In genomic region chr4:81333628-81333991, GRCm38 (mm10) we compare ENCODE assay signal across 13 mouse cellular contexts.
DNase-seq lines count a peak whose midpoint lies in the region; ATAC-seq and TF ChIP-seq lines count a peak whose summit lies in the region.
"Had no signal": no experiment of that assay in that cellular context is flagged by ENCODE, and none has a peak within 500 bp of the region (broad histone marks: within the 10 kb centered on the region; RNA-seq: fewer than 3 reads in every experiment).

No protein-coding gene starts in this region.

- no peak for TF ChIP-seq CTCF in stomach, postnatal 0 days (IDR thresholded peaks at IDR 0.05; ENCODE audit: low read depth)

- no peaks in the 10 kb centered on the region for H3K9me3 ChIP-seq in hindbrain, embryonic 14.5 days (ENCODE audit: control insufficient read depth, low read length)
- H3K9me3 ChIP-seq in hindbrain, embryonic 16.5 days (ENCODE audit: control insufficient read depth, low read length): no peaks in the 10 kb centered on the region
- H3K9me3 ChIP-seq in stomach, embryonic 14.5 days (ENCODE audit: control insufficient read depth, low read depth, low read length): no peaks in the 10 kb centered on the region
- H3K9me3 ChIP-seq in stomach, postnatal 0 days (ENCODE audit: control insufficient read depth, low read length): no peaks in the 10 kb centered on the region
- no peaks in the 10 kb centered on the region for H3K9me3 ChIP-seq in hindbrain, embryonic 15.5 days
- H3K9me3 ChIP-seq in stomach, embryonic 16.5 days (replicated peaks; ENCODE audit: control insufficient read depth, low read length): no peaks in the 10 kb centered on the region
- H3K9me3 ChIP-seq: heart, embryonic 12.5 days had no signal

- DNase-seq in hindbrain, embryonic 14.5 days (ENCODE audit: low spot score): no peak
- no peak for DNase-seq in stomach, postnatal 0 days (ENCODE audit: low spot score)
- DNase-seq in spleen, postnatal 10 days (ENCODE audit: low spot score in 2 of 2): no peak
- DNase-seq in kidney, adult 9 months: no peak
- DNase-seq: adrenal gland, postnatal 14 days; kidney, postnatal 25 days; lung, adult 2 months; thymus, postnatal 36 days had no signal

- H3K9ac ChIP-seq in hindbrain, embryonic 14.5 days: no peak overlapping the region
- no peak overlapping the region for H3K9ac ChIP-seq in hindbrain, embryonic 16.5 days (ENCODE audit: low read depth, low read length)
- H3K9ac ChIP-seq in stomach, embryonic 14.5 days (replicated peaks; ENCODE audit: low read depth, low read length): no peak overlapping the region
- H3K9ac ChIP-seq in stomach, postnatal 0 days (ENCODE audit: low read length): no peak overlapping the region
- H3K9ac ChIP-seq in hindbrain, embryonic 15.5 days: no peak overlapping the region
- no peak overlapping the region for H3K9ac ChIP-seq in stomach, embryonic 16.5 days (ENCODE audit: low read length)
- H3K9ac ChIP-seq: heart, embryonic 12.5 days had no signal

- H3K27ac ChIP-seq in hindbrain, embryonic 14.5 days: peak overlapping the region; percentile 10; the same call in 1 of the 2 replicates
- no peak overlapping the region for H3K27ac ChIP-seq in hindbrain, embryonic 16.5 days (ENCODE audit: low read depth, low read length)
- no peak overlapping the region for H3K27ac ChIP-seq in stomach, embryonic 14.5 days (ENCODE audit: low read length)
- H3K27ac ChIP-seq in stomach, postnatal 0 days (replicated peaks): no peak overlapping the region
- peak overlapping the region; percentile 43 for H3K27ac ChIP-seq in hindbrain, embryonic 15.5 days (replicated peaks)
- peak overlapping the region; percentile 69; the same call in 1 of the 2 replicates for H3K27ac ChIP-seq in stomach, embryonic 16.5 days (ENCODE audit: low read length)

- ATAC-seq in hindbrain, embryonic 14.5 days (ENCODE audit: low FRiP score): no peak
- ATAC-seq in hindbrain, embryonic 16.5 days: no peak
- peak; percentile 73; the same call in 1 of the 2 replicates for ATAC-seq in stomach, embryonic 14.5 days (ENCODE audit: insufficient number of reproducible peaks, insufficient read depth, low FRiP score, low read depth)
- no peak for ATAC-seq in stomach, postnatal 0 days (ENCODE audit: low FRiP score, low TSS enrichment)
- ATAC-seq in hindbrain, embryonic 15.5 days (ENCODE audit: low FRiP score, low read depth): peak; percentile 15; the same call in 1 of the 2 replicates
- peak; percentile 85 for ATAC-seq in stomach, embryonic 16.5 days (ENCODE audit: insufficient read depth, low FRiP score)

- H3K4me1 ChIP-seq in hindbrain, embryonic 14.5 days (replicated peaks; ENCODE audit: control insufficient read depth, insufficient read depth, low read length): peaks cover 13% of the 10 kb centered on the region; the same call in 1 of the 2 replicates
- peaks cover 12% of the 10 kb centered on the region; the same call in 1 of the 2 replicates for H3K4me1 ChIP-seq in hindbrain, embryonic 16.5 days (ENCODE audit: control insufficient read depth, insufficient read depth, low read depth, low read length)
- peaks cover 9% of the 10 kb centered on the region for H3K4me1 ChIP-seq in stomach, embryonic 14.5 days (ENCODE audit: control insufficient read depth, insufficient read depth, low read length)
- H3K4me1 ChIP-seq in stomach, postnatal 0 days (replicated peaks; ENCODE audit: control insufficient read depth, insufficient read depth): no peaks in the 10 kb centered on the region
- H3K4me1 ChIP-seq in hindbrain, embryonic 15.5 days (replicated peaks): peaks cover 18% of the 10 kb centered on the region
- peaks cover 8% of the 10 kb centered on the region; the same call in 1 of the 2 replicates for H3K4me1 ChIP-seq in stomach, embryonic 16.5 days (ENCODE audit: control insufficient read depth, insufficient read depth, low read length)
- H3K4me1 ChIP-seq: heart, embryonic 12.5 days had no signal

- no peaks in the 10 kb centered on the region for H3K27me3 ChIP-seq in hindbrain, embryonic 14.5 days (ENCODE audit: control insufficient read depth, insufficient read depth, low read length)
- no peaks in the 10 kb centered on the region for H3K27me3 ChIP-seq in hindbrain, embryonic 16.5 days (replicated peaks; ENCODE audit: control insufficient read depth, insufficient read depth, low read length)
- no peaks in the 10 kb centered on the region for H3K27me3 ChIP-seq in stomach, embryonic 14.5 days (ENCODE audit: control insufficient read depth, insufficient read depth, low read length)
- no peaks in the 10 kb centered on the region for H3K27me3 ChIP-seq in stomach, postnatal 0 days (ENCODE audit: control insufficient read depth, insufficient read depth, low read length)
- no peaks in the 10 kb centered on the region for H3K27me3 ChIP-seq in hindbrain, embryonic 15.5 days
- no peaks in the 10 kb centered on the region for H3K27me3 ChIP-seq in stomach, embryonic 16.5 days (ENCODE audit: control insufficient read depth, insufficient read depth, low read length)
- H3K27me3 ChIP-seq: heart, embryonic 12.5 days had no signal

- 71% methylated on average over 2 of the region's 2 CpGs for WGBS in hindbrain, embryonic 14.5 days
- 69% methylated on average over 2 of the region's 2 CpGs for WGBS in hindbrain, embryonic 16.5 days
- WGBS in stomach, embryonic 14.5 days: 51% methylated on average over 2 of the region's 2 CpGs
- 58% methylated on average over 2 of the region's 2 CpGs for WGBS in stomach, postnatal 0 days
- 67% methylated on average over 2 of the region's 2 CpGs for WGBS in hindbrain, embryonic 15.5 days
- 49% methylated on average over 2 of the region's 2 CpGs for WGBS in stomach, embryonic 16.5 days

- TF ChIP-seq EP300 in stomach, postnatal 0 days (optimal IDR thresholded peaks at IDR 0.05): no peak

- no peak overlapping the region for H3K4me3 ChIP-seq in hindbrain, embryonic 14.5 days (replicated peaks; ENCODE audit: low read length)
- no peak overlapping the region for H3K4me3 ChIP-seq in hindbrain, embryonic 16.5 days (ENCODE audit: low read length)
- H3K4me3 ChIP-seq in stomach, embryonic 14.5 days (ENCODE audit: low read depth, low read length): no peak overlapping the region
- H3K4me3 ChIP-seq in stomach, postnatal 0 days (ENCODE audit: low read depth, low read length): no peak overlapping the region
- H3K4me3 ChIP-seq in hindbrain, embryonic 15.5 days: no peak overlapping the region
- no peak overlapping the region for H3K4me3 ChIP-seq in stomach, embryonic 16.5 days (replicated peaks; ENCODE audit: low read length)
- H3K4me3 ChIP-seq: heart, embryonic 12.5 days had no signal

- no peak overlapping the region for H3K4me2 ChIP-seq in hindbrain, embryonic 14.5 days (replicated peaks)
- H3K4me2 ChIP-seq in hindbrain, embryonic 16.5 days (ENCODE audit: low read length): no peak overlapping the region
- H3K4me2 ChIP-seq in stomach, embryonic 14.5 days (replicated peaks; ENCODE audit: low read depth, low read length): no peak overlapping the region
- no peak overlapping the region for H3K4me2 ChIP-seq in stomach, postnatal 0 days (replicated peaks; ENCODE audit: low read depth)
- H3K4me2 ChIP-seq in hindbrain, embryonic 15.5 days: no peak overlapping the region
- H3K4me2 ChIP-seq in stomach, embryonic 16.5 days (ENCODE audit: low read depth, low read length): no peak overlapping the region
- H3K4me2 ChIP-seq: heart, embryonic 12.5 days had no signal

- H3K36me3 ChIP-seq in hindbrain, embryonic 14.5 days (replicated peaks; ENCODE audit: control insufficient read depth, insufficient read depth): no peaks in the 10 kb centered on the region
- no peaks in the 10 kb centered on the region for H3K36me3 ChIP-seq in hindbrain, embryonic 16.5 days (ENCODE audit: control insufficient read depth, insufficient read depth, low read length)
- H3K36me3 ChIP-seq in stomach, embryonic 14.5 days (ENCODE audit: control insufficient read depth, insufficient read depth, low read length): no peaks in the 10 kb centered on the region
- no peaks in the 10 kb centered on the region; the same call in 1 of the 2 replicates for H3K36me3 ChIP-seq in stomach, postnatal 0 days (ENCODE audit: control insufficient read depth, insufficient read depth, low read length)
- H3K36me3 ChIP-seq in hindbrain, embryonic 15.5 days: no peaks in the 10 kb centered on the region
- H3K36me3 ChIP-seq in stomach, embryonic 16.5 days (ENCODE audit: control insufficient read depth, insufficient read depth, low read length): no peaks in the 10 kb centered on the region

Comparison
In these comparisons a context has a peak if more than half of its experiments do, and no peak if none do; other contexts are left out.
1. ATAC-seq: peak in stomach, embryonic 14.5 days (single experiment), hindbrain, embryonic 15.5 days (single experiment) and stomach, embryonic 16.5 days (single experiment); none in hindbrain, embryonic 14.5 days (single experiment), hindbrain, embryonic 16.5 days (single experiment) and stomach, postnatal 0 days (single experiment).
2. H3K27ac ChIP-seq: peak in hindbrain, embryonic 14.5 days (single experiment), hindbrain, embryonic 15.5 days (single experiment) and stomach, embryonic 16.5 days (single experiment); none in hindbrain, embryonic 16.5 days (single experiment), stomach, embryonic 14.5 days (single experiment) and stomach, postnatal 0 days (single experiment).